Mouse (Mus musculus) left cerebral cortex, adult 18-20 months (tissue): Measurements from ENCODE around the gene Grwd1. TPM values are rescaled to one million over a fixed set of nuclear protein-coding genes. Genes with fewer than 3 reads are reported as not detected.
"Not testable (repeated sequence)": the region's sequence is repeated elsewhere in the genome, so short reads cannot be mapped to it uniquely, and the experiment has no call there.

ENCODE experiments used
- DNase-seq, 2 experiments: peaks; one replicate each; pipeline ENCODE4 v3.0.0; 2021 to 2022; ENCODE audit warnings: low spot score in 2 of 2, mixed read lengths in 1 of 2
- long read RNA-seq, 2 experiments: library from polyadenylated mRNA; stranded (forward); transcript quantifications; one replicate each; pipeline ENCODE4 v2.0.0; 2021
- total RNA-seq, 2 experiments: library from RNA; stranded (reverse); gene quantifications; 2 replicates each; pipeline ENCODE4 v1.2.3; 2021

Grwd1 gene
- total RNA-seq: 10 to 100 TPM; 20.1 to 23.2 TPM
- long read RNA-seq, experiment 1, transcript Grwd1-203 (6 exons, 1,783 nt): minor isoform, 6 of 50 reads
- long read RNA-seq, experiment 1, transcript Grwd1-201 (7 exons, 1,898 nt): major isoform, 37 of 50 reads
- long read RNA-seq, experiment 1, partial matches to known transcripts: 6 of 50 reads
- long read RNA-seq, experiment 1, other reads (novel, unspliced or antisense): 1 of 50 reads
- long read RNA-seq, experiment 2, transcript Grwd1-201 (7 exons, 1,898 nt): major isoform, 24 of 26 reads
- long read RNA-seq, experiment 2, partial matches to known transcripts: 1 of 26 reads
- long read RNA-seq, experiment 2, other reads (novel, unspliced or antisense): 1 of 26 reads

- DNase-seq: peak; percentile 85 to 90
These were observed at the start of gene Grwd1 for GRCm38 (mm10) chr7:45830427-45831127. Gene Grwd1, minus strand, starts transcription at chr7:45830944.

GRCm38 (mm10) chr7:45880531-45880930 lies 49.8 kb upstream of the Grwd1 start:
- no peak for DNase-seq

GRCm38 (mm10) chr7:45878278-45878677 lies 47.5 kb upstream of the Grwd1 start, which contains the start of gene Grin2d:
Gene Grin2d, minus strand, starts transcription at chr7:45878378.
- DNase-seq: not testable (repeated sequence)

GRCm38 (mm10) chr7:45876895-45877294 lies 46.2 kb upstream of the Grwd1 start:
- no peak for DNase-seq

GRCm38 (mm10) chr7:45873061-45873947 lies 42.6 kb upstream of the Grwd1 start:
- DNase-seq: peak; percentile 36 to 55

GRCm38 (mm10) chr7:45872624-45873023 lies 41.9 kb upstream of the Grwd1 start, which contains the start of gene Kdelr1:
Gene Kdelr1, plus strand, starts transcription at chr7:45872772.
- peak; percentile 88 to 90 for DNase-seq

- peak in 1 of 2 experiments; percentile 12 for DNase-seq
These were observed 39.7 kb upstream of the Grwd1 start for GRCm38 (mm10) chr7:45870282-45871058.

- DNase-seq: no peak
These were observed 39.0 kb upstream of the Grwd1 start for GRCm38 (mm10) chr7:45869787-45870186.

- DNase-seq: no peak
These were observed 38.4 kb upstream of the Grwd1 start for GRCm38 (mm10) chr7:45869107-45869670.

- no peak for DNase-seq
These were observed 37.1 kb upstream of the Grwd1 start for GRCm38 (mm10) chr7:45867871-45868270.

GRCm38 (mm10) chr7:45865925-45866910 lies 35.5 kb upstream of the Grwd1 start:
- DNase-seq: peak; percentile 64 to 76

GRCm38 (mm10) chr7:45864435-45864834 lies 33.7 kb upstream of the Grwd1 start:
- no peak for DNase-seq

- DNase-seq: no peak
These were observed 32.1 kb upstream of the Grwd1 start for GRCm38 (mm10) chr7:45862804-45863203.

- no peak for DNase-seq
These were observed 28.3 kb upstream of the Grwd1 start for GRCm38 (mm10) chr7:45859008-45859407.

- no peak for DNase-seq
These were observed 26.5 kb upstream of the Grwd1 start for GRCm38 (mm10) chr7:45856950-45857901.

- no peak for DNase-seq
These were observed 22.3 kb upstream of the Grwd1 start for GRCm38 (mm10) chr7:45853089-45853488.

GRCm38 (mm10) chr7:45850661-45851060 lies 19.9 kb upstream of the Grwd1 start:
- DNase-seq: no peak
